Mouse (Mus musculus) T-helper 1 cell (primary cell): Measurements from ENCODE around the gene Itpr2.

ENCODE experiments used
- in situ Hi-C: fragments of 300-600 bp; cut with MboI, MseI; formaldehyde crosslinking; loops from one replicate; pipeline ENCODE4 v1.15.1; 2025; ENCODE audit warnings: high pct_unique_total_duplicates

The Itpr2 gene

GRCm38 (mm10) chr6:146509891-146510290 is 7.9 kb upstream of the Itpr2 start:
- in situ Hi-C loops, result no loop called here

- in situ Hi-C loops, result no loop called here
Measured at GRCm38 (mm10) chr6:146504459-146504858, 2.4 kb upstream of the Itpr2 start.

- in situ Hi-C loops, result no loop called here
Measured at GRCm38 (mm10) chr6:146502856-146503255, 833 bp upstream of the Itpr2 start.

- in situ Hi-C loops, result no loop called here
Measured at GRCm38 (mm10) chr6:146501316-146501865, 632 bp downstream of the Itpr2 start.

- in situ Hi-C loops, result no loop called here
Measured at GRCm38 (mm10) chr6:146500771-146501170, 1.3 kb downstream of the Itpr2 start.

GRCm38 (mm10) chr6:146500206-146500605 is 1.8 kb downstream of the Itpr2 start:
- in situ Hi-C loops, result no loop called here

DNA sequence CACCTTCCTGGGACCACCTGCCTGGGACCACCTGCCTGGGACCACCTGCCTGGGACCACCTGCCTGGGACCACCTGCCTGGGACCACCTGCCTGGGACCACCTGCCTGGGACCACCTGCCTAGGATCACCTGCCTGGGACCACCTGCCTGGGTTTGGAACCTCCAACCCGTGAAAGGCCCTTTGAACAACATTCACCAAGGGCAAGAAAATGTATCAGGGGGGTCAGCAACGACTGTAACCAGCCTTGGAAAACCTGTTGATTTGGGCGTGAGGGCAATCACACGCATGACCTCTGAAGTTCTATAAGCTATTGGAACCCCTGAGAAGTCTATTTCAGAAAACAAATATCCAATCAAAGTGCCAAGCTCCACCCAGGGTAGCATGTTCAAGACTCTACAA is 2.5 kb downstream of the Itpr2 start:
- in situ Hi-C loops, result loop anchor here (10.0 kb wide), 1 partner anchor 1595 kb away; no protein-coding TSS in a partner anchor

- in situ Hi-C loops, result loop anchor here (10.0 kb wide), 1 partner anchor 1594 kb away; no protein-coding TSS in a partner anchor
Measured at GRCm38 (mm10) chr6:146498416-146498815, 3.6 kb downstream of the Itpr2 start.

DNA sequence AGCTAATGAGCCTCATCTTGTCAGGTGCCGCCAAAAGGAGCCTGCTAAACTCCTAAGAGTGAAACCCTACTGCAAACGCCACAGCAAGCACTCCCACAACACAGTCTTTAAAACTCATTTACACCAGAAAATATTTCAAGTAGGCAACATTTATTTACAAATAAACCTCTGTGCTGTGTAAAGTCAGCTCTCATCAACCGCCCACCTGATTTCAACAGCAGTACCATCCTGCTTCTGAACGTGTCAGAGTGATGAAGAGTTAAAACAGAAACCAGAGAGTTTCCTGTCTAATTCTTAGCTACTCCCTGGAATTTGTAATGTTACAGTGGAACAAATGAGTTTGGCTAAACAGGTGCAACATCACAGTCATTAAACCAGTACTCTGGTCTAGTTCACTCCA is 4.2 kb downstream of the Itpr2 start:
- in situ Hi-C loops, result loop anchor here (10.0 kb wide), 1 partner anchor 1593 kb away; no protein-coding TSS in a partner anchor

DNA sequence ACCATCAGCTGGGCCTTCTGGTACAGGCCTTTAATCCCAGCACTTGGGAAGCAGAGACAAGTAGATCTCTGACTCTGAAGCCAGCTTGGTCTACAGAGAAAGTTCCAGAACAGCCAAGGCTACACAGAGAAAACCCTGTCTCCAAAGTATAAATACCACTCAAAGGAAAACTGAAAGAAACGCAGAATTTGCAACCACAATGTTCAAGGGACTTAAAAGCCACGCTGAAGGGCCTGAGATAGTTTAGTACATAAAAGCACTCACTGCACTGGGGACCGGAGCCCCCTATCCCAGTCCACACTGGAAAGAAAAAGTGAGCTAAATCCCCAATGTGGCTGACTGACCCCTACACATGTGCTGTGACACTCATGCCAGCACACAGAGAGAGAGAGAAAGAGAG is 4.6 kb downstream of the Itpr2 start:
- in situ Hi-C loops, result loop anchor here (10.0 kb wide), 1 partner anchor 1593 kb away; no protein-coding TSS in a partner anchor

DNA sequence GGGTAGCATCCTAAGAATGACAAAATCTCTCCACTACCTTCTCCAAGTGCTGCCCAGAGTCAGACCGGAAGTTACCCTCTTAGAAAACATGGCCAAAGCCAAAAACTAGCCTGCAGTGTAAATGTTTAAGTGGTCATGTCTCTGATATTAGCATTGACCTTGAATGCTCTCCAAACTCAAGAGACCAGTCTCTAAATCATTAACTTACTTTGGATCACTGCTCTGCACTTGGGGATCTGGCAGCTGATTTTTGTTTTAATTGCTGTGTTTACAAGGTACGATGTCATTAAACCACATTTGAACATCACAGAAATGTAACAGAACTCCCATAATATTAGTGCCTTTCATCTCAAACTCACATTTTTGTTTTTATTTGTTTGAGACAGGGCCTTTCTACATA is 10.3 kb downstream of the Itpr2 start:
- in situ Hi-C loops, result loop anchor here (10.0 kb wide), 1 partner anchor 1587 kb away; no protein-coding TSS in a partner anchor

- in situ Hi-C loops, result loop anchor here (10.0 kb wide), 1 partner anchor 1586 kb away; no protein-coding TSS in a partner anchor
Measured at GRCm38 (mm10) chr6:146490416-146490960, 11.5 kb downstream of the Itpr2 start.

GRCm38 (mm10) chr6:146489841-146490240 is 12.2 kb downstream of the Itpr2 start:
- in situ Hi-C loops, result loop anchor here (10.0 kb wide), 1 partner anchor 1585 kb away; no protein-coding TSS in a partner anchor

- in situ Hi-C loops, result no loop called here
Measured at GRCm38 (mm10) chr6:146488749-146489148, 13.3 kb downstream of the Itpr2 start.

- in situ Hi-C loops, result no loop called here
Measured at GRCm38 (mm10) chr6:146487079-146487478, 14.9 kb downstream of the Itpr2 start.

DNA sequence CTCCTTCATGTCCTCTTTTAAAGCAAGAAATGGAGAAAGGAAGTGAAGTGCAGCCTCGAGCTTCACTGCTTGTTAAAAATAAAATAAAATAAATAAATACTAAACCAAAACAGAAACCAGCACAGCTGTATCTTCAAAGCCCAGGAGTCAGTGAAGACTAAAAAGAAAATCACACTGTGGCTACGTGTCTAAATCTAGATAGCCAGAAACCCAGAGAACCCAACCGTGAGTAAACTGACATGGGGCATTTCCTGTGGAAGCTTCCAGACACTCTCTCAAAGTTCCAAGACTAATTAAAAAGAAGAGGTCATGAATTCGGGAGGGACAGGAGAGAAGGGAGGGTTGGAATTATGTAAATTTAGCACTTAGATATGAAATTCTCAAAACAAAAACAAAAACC is 15.9 kb downstream of the Itpr2 start:
- in situ Hi-C loops, result no loop called here

GRCm38 (mm10) chr6:146481441-146481840 is 20.6 kb downstream of the Itpr2 start:
- in situ Hi-C loops, result no loop called here

GRCm38 (mm10) chr6:146480925-146481324 is 21.1 kb downstream of the Itpr2 start:
- in situ Hi-C loops, result no loop called here

GRCm38 (mm10) chr6:146478888-146479683 is 22.9 kb downstream of the Itpr2 start:
- in situ Hi-C loops, result no loop called here

- in situ Hi-C loops, result no loop called here
Measured at GRCm38 (mm10) chr6:146476865-146477264, 25.2 kb downstream of the Itpr2 start.

DNA sequence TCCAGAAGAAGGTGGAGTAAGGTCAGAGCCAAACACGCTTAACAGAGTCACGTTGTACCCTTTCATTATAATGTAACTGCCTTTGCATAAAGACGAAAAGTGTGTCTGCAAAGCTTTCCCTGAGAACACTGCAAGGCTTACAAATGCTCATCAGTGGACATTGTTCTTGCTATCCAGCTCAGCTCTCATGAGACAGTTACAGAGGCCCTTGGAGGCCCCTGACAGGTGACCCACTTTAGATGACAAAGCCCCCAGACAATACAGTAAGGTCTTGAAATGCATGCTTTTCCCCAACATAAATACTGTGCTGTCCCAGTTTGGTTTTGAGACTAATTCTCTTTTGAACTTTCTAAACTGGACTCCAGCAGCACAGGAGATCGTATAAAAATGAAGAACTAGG is 27.9 kb downstream of the Itpr2 start:
- in situ Hi-C loops, result no loop called here

- in situ Hi-C loops, result no loop called here
Measured at GRCm38 (mm10) chr6:146473216-146473955, 28.6 kb downstream of the Itpr2 start.
